Mouse (Mus musculus): ENCODE measurements at regions not wholly inside any gene's neighbourhood (a gene's known extent, or its start where the extent isn't known, plus 50 kb on each side); places are given as distances from the start of the nearest gene placed in this dataset.
"Not testable (repeated sequence)": the region's sequence is repeated elsewhere in the genome, so short reads cannot be mapped to it uniquely, and the experiment has no call there.

GRCm38 (mm10) chr14:84157412-84157811, 286.0 kb upstream of the Pcdh17 start:
- no peak for DNase-seq (ENCODE audit: low spot score)

GRCm38 (mm10) chr14:84175446-84175845, 267.9 kb upstream of the Pcdh17 start:
- no peak for DNase-seq (ENCODE audit: low spot score)

- no peak for DNase-seq (ENCODE audit: low spot score)
These were observed 232.4 kb upstream of the Pcdh17 start for GRCm38 (mm10) chr14:84210949-84211348.

GRCm38 (mm10) chr14:84222996-84223395, 220.4 kb upstream of the Pcdh17 start:
- DNase-seq (ENCODE audit: low spot score), result no peak

- DNase-seq (ENCODE audit: low spot score), result no peak
These were observed 219.4 kb upstream of the Pcdh17 start for GRCm38 (mm10) chr14:84223924-84224323.

GRCm38 (mm10) chr14:84248006-84248405, 195.4 kb upstream of the Pcdh17 start:
- DNase-seq (ENCODE audit: low spot score), result not testable (repeated sequence)

GRCm38 (mm10) chr14:84252583-84252982, 190.8 kb upstream of the Pcdh17 start:
- DNase-seq (ENCODE audit: low spot score), result no peak

GRCm38 (mm10) chr14:84257671-84258070, 185.7 kb upstream of the Pcdh17 start:
- DNase-seq (ENCODE audit: low spot score), result peak; percentile 11

GRCm38 (mm10) chr14:84258633-84259032, 184.7 kb upstream of the Pcdh17 start:
- no peak for DNase-seq (ENCODE audit: low spot score)

GRCm38 (mm10) chr14:84263936-84264335, 179.4 kb upstream of the Pcdh17 start:
- DNase-seq (ENCODE audit: low spot score), result no peak

GRCm38 (mm10) chr14:84266217-84266616, 177.1 kb upstream of the Pcdh17 start:
- no peak for DNase-seq (ENCODE audit: low spot score)

- DNase-seq (ENCODE audit: low spot score), result no peak
These were observed 159.7 kb upstream of the Pcdh17 start for GRCm38 (mm10) chr14:84283440-84284203.

- no peak for DNase-seq (ENCODE audit: low spot score)
These were observed 122.6 kb upstream of the Pcdh17 start for GRCm38 (mm10) chr14:84320738-84321137.

- DNase-seq (ENCODE audit: low spot score), result no peak
These were observed 103.8 kb upstream of the Pcdh17 start for GRCm38 (mm10) chr14:84339604-84340003.

All from embryo, embryonic 10 days (tissue).